ENCODE assay signal across 18 mouse cellular contexts in genomic region chr1:127576143-127576542, GRCm38 (mm10).
A peak's percentile ranks its signal among the peaks of the same experiment; 100 is the strongest.
DNase-seq lines count a peak whose midpoint lies in the region; ATAC-seq and TF ChIP-seq lines count a peak whose summit lies in the region.
"Had no signal": no experiment of that assay in that cellular context is flagged by ENCODE, and none has a peak within 500 bp of the region (broad histone marks: within the 10 kb centered on the region; RNA-seq: fewer than 3 reads in every experiment).

No protein-coding gene starts in this region.

- H3K27ac ChIP-seq in kidney, embryonic 14.5 days (ENCODE audit: low read depth, low read length), result no peak overlapping the region
- H3K27ac ChIP-seq in forebrain, postnatal 0 days (ENCODE audit: low read depth, low read length), result no peak overlapping the region
- no peak overlapping the region for H3K27ac ChIP-seq in midbrain, embryonic 14.5 days (replicated peaks; ENCODE audit: low read depth, low read length)
- H3K27ac ChIP-seq: embryonic facial prominence, embryonic 13.5 days; macrophage had no signal

- TF ChIP-seq CTCF in forebrain, postnatal 0 days (IDR thresholded peaks at IDR 0.05; ENCODE audit: low read depth), result no peak

- H3K27me3 ChIP-seq in kidney, embryonic 14.5 days (ENCODE audit: control insufficient read depth, insufficient read depth, low read length), result peaks cover 12% of the 10 kb centered on the region; the same call in 1 of the 2 replicates
- H3K27me3 ChIP-seq in forebrain, postnatal 0 days (ENCODE audit: insufficient read depth, low read length), result no peaks in the 10 kb centered on the region
- no peaks in the 10 kb centered on the region for H3K27me3 ChIP-seq in midbrain, embryonic 14.5 days (ENCODE audit: control insufficient read depth, insufficient read depth, low read length)
- H3K27me3 ChIP-seq: embryonic facial prominence, embryonic 13.5 days had no signal

- no peaks in the 10 kb centered on the region for H3K4me1 ChIP-seq in kidney, embryonic 14.5 days (ENCODE audit: control insufficient read depth, insufficient read depth, low read length)
- H3K4me1 ChIP-seq in forebrain, postnatal 0 days (ENCODE audit: insufficient read depth), result 0 out of 2 replicates have a peak, but pooled peaks cover 3% of the 10 kb centered on the region
- peaks cover 16% of the 10 kb centered on the region for H3K4me1 ChIP-seq in midbrain, embryonic 14.5 days (ENCODE audit: control insufficient read depth, insufficient read depth, low read length)
- H3K4me1 ChIP-seq: embryonic facial prominence, embryonic 13.5 days had no signal

- DNase-seq in kidney, postnatal 36 days, result no peak
- DNase-seq in embryo, embryonic 10.5 days (ENCODE audit: low spot score), result peak; percentile 13
- DNase-seq in forebrain, postnatal 0 days, result no peak
- DNase-seq in midbrain, embryonic 14.5 days, result no peak
- DNase-seq in right cerebral cortex, postnatal 10 days (ENCODE audit: low spot score in 2 of 2), result no peak
- no peak for DNase-seq in cerebellum, postnatal 25 days
- no peak for DNase-seq in adrenal gland, postnatal 25 days
- DNase-seq: cerebellum, adult 2 months; heart, postnatal 36 days; kidney, adult 8-10 months; layer of hippocampus, adult 9-11 months; left cerebral cortex, postnatal 4 days; liver, postnatal 0 days; right cerebral cortex, adult 18-20 months had no signal

- no peaks in the 10 kb centered on the region for H3K9me3 ChIP-seq in kidney, embryonic 14.5 days (ENCODE audit: control insufficient read depth, low read length)
- H3K9me3 ChIP-seq in forebrain, postnatal 0 days (ENCODE audit: low read length), result no peaks in the 10 kb centered on the region
- H3K9me3 ChIP-seq in midbrain, embryonic 14.5 days (ENCODE audit: control insufficient read depth, low read length), result no peaks in the 10 kb centered on the region
- H3K9me3 ChIP-seq: embryonic facial prominence, embryonic 13.5 days had no signal

- no peak overlapping the region for H3K4me3 ChIP-seq in kidney, embryonic 14.5 days (ENCODE audit: low read length)
- H3K4me3 ChIP-seq in forebrain, postnatal 0 days (ENCODE audit: low read depth, low read length), result no peak overlapping the region
- no peak overlapping the region for H3K4me3 ChIP-seq in midbrain, embryonic 14.5 days (replicated peaks; ENCODE audit: low read depth, low read length)
- H3K4me3 ChIP-seq: embryonic facial prominence, embryonic 13.5 days had no signal

- H3K9ac ChIP-seq in kidney, embryonic 14.5 days (ENCODE audit: low read depth, low read length), result no peak overlapping the region
- no peak overlapping the region for H3K9ac ChIP-seq in forebrain, postnatal 0 days
- no peak overlapping the region for H3K9ac ChIP-seq in midbrain, embryonic 14.5 days (replicated peaks; ENCODE audit: low read length)
- H3K9ac ChIP-seq: embryonic facial prominence, embryonic 13.5 days; liver, postnatal 0 days had no signal

- no peak overlapping the region for H3K4me2 ChIP-seq in kidney, embryonic 14.5 days (replicated peaks; ENCODE audit: low read depth, low read length)
- no peak overlapping the region for H3K4me2 ChIP-seq in forebrain, postnatal 0 days (ENCODE audit: low read depth)
- no peak overlapping the region for H3K4me2 ChIP-seq in midbrain, embryonic 14.5 days (ENCODE audit: low read length)
- H3K4me2 ChIP-seq: embryonic facial prominence, embryonic 13.5 days had no signal

- 29% methylated on average over 3 of the region's 3 CpGs for WGBS in kidney, embryonic 14.5 days
- 28% methylated on average over 3 of the region's 3 CpGs for WGBS in forebrain, postnatal 0 days
- WGBS in midbrain, embryonic 14.5 days, result 11% methylated on average over 3 of the region's 3 CpGs

- H3K36me3 ChIP-seq in kidney, embryonic 14.5 days (ENCODE audit: control insufficient read depth, insufficient read depth, low read length), result no peaks in the 10 kb centered on the region
- no peaks in the 10 kb centered on the region for H3K36me3 ChIP-seq in forebrain, postnatal 0 days (ENCODE audit: insufficient read depth)
- no peaks in the 10 kb centered on the region for H3K36me3 ChIP-seq in midbrain, embryonic 14.5 days (ENCODE audit: control insufficient read depth, insufficient read depth, low read length)
- H3K36me3 ChIP-seq: embryonic facial prominence, embryonic 13.5 days had no signal

- ATAC-seq in kidney, embryonic 14.5 days (ENCODE audit: low FRiP score, low TSS enrichment), result peak; percentile 14; the same call in 1 of the 2 replicates
- ATAC-seq in forebrain, postnatal 0 days, result peak; percentile 23; the same call in 1 of the 2 replicates
- peak; percentile 35; the same call in 1 of the 2 replicates for ATAC-seq in midbrain, embryonic 14.5 days (ENCODE audit: low FRiP score, low TSS enrichment)
- ATAC-seq: activated CD4-positive, CD25-positive, alpha-beta regulatory T cell, adult 4 months; liver, postnatal 0 days had no signal
